Mouse (Mus musculus) lung, postnatal 0 days (tissue): Measurements from ENCODE around the gene Bst2.

ENCODE experiments used
- CTCF ChIP-seq: IDR thresholded peaks from 2 replicates; pipeline ENCODE4 v1.5.1; 2016; ENCODE audit warnings: antibody characterized with exemption, mild to moderate bottlenecking
- EP300 ChIP-seq: IDR thresholded peaks from 2 replicates; pipeline ENCODE4 v1.6.1; 2016; ENCODE audit warnings: antibody characterized with exemption, mild to moderate bottlenecking, control low read depth

DNA sequence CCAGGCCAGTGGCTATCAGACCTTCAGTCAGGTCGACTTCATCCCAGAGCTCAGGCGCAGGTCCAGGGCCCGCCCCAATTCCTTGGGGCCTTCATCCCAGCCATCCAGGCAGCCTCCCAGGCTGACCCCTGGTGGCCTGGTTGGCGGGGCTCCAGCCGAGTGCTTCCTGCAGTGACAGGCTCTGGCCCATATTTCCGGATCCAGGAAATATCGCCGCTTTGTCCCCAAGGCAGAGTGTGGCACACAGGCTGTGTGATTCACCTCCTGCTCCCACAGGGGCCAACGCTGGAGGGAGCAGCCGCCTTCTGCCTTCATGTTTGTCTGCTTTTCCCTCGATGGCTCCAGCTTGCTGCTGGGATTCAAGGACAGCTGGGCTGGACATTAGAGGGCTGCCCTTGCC lies 40.8 kb downstream of the Bst2 start:
- TF ChIP-seq CTCF (peak; percentile 70), EP300 (peak; percentile 83)
